Mouse (Mus musculus) liver, embryonic 15.5 days (tissue): ENCODE measurements at regions not wholly inside any gene's neighbourhood (a gene's known extent, or its start where the extent isn't known, plus 50 kb on each side); places are given as distances from the start of the nearest gene placed in this dataset.
"Not testable (repeated sequence)": the region's sequence is repeated elsewhere in the genome, so short reads cannot be mapped to it uniquely, and the experiment has no call there.

Experiments
- ATAC-seq: fragments of 200-750 bp; cut with Nextera tagmentation; 2 replicates; pipeline ENCODE4 v1.8.0; 2017; ENCODE audit warnings: moderate number of reproducible peaks, mild to moderate bottlenecking, moderate library complexity; ENCODE audit not compliant: insufficient read depth
- H3K27ac ChIP-seq: fragments of 300-500 bp; sonication (generic); replicated peaks from 2 replicates; pipeline ENCODE4 v1.5.1; 2015; ENCODE audit warnings: mild to moderate bottlenecking, inconsistent platforms
- H3K27me3 ChIP-seq: fragments of 300-500 bp; sonication (generic); 2 replicates; pipeline ENCODE4 v1.6.1; 2015; ENCODE audit warnings: mild to moderate bottlenecking, inconsistent platforms
- H3K36me3 ChIP-seq: fragments of 300-500 bp; sonication (generic); replicated peaks from 2 replicates; pipeline ENCODE4 v1.6.1; 2015; ENCODE audit warnings: moderate library complexity, mild to moderate bottlenecking, inconsistent platforms
- H3K4me1 ChIP-seq: fragments of 300-500 bp; sonication (generic); replicated peaks from 2 replicates; pipeline ENCODE4 v1.6.1; 2015; ENCODE audit warnings: inconsistent platforms
- H3K4me2 ChIP-seq: fragments of 300-500 bp; sonication (generic); 2 replicates; pipeline ENCODE4 v1.6.1; 2015; ENCODE audit warnings: moderate library complexity, mild to moderate bottlenecking, inconsistent platforms
- H3K4me3 ChIP-seq: fragments of 300-500 bp; sonication (generic); replicated peaks from 2 replicates; pipeline ENCODE4 v1.5.1; 2015; ENCODE audit warnings: mild to moderate bottlenecking, inconsistent platforms
- H3K9ac ChIP-seq: fragments of 300-500 bp; sonication (generic); 2 replicates; pipeline ENCODE4 v1.6.1; 2015; ENCODE audit warnings: moderate library complexity, mild to moderate bottlenecking, inconsistent platforms
- H3K9me3 ChIP-seq: fragments of 300-500 bp; sonication (generic); replicated peaks from 2 replicates; pipeline ENCODE4 v1.6.1; 2016; ENCODE audit warnings: inconsistent platforms
- WGBS: fragments of 180-500 bp; shearing (Covaris S2); methylation state at CpG from one replicate; pipeline ENCODE4 v1.1.7; 2015; ENCODE audit warnings: mixed read lengths; ENCODE audit not compliant: insufficient replicate concordance; 5-methylcytosine and 5-hydroxymethylcytosine counted together

- Histone ChIP-seq H3K4me3 (no peak overlapping the region), H3K4me1 (no peaks in the 10 kb centered on the region), H3K27me3 (no peaks in the 10 kb centered on the region), H3K9me3 (no peaks in the 10 kb centered on the region), H3K4me2 (no peak overlapping the region), H3K27ac (no peak overlapping the region), H3K36me3 (no peaks in the 10 kb centered on the region), H3K9ac (no peak overlapping the region)
- WGBS = 75% methylated on average over 19 of the region's 19 CpGs
- ATAC-seq = no peak
Measured at GRCm38 (mm10) chr13:72302436-72303125, 326.0 kb upstream of the Irx2 start.

- no peak for ATAC-seq
- WGBS = 67% methylated on average over 15 of the region's 15 CpGs
Measured at GRCm38 (mm10) chr13:72303126-72303760, 325.4 kb upstream of the Irx2 start.

GRCm38 (mm10) chr13:72324041-72324690 is 304.5 kb upstream of the Irx2 start:
- H3K4me3 ChIP-seq = no peak overlapping the region
- WGBS = 50% methylated on average over 10 of the region's 10 CpGs
- no peak for ATAC-seq
- H3K27ac ChIP-seq = no peak overlapping the region
- no peaks in the 10 kb centered on the region for H3K27me3 ChIP-seq
- no peak overlapping the region for H3K9ac ChIP-seq
- no peaks in the 10 kb centered on the region for H3K9me3 ChIP-seq
- H3K4me1 ChIP-seq = no peaks in the 10 kb centered on the region
- H3K36me3 ChIP-seq = no peaks in the 10 kb centered on the region
- H3K4me2 ChIP-seq = no peak overlapping the region

More at GRCm38 (mm10) chr13:72303126-72303760, 325.4 kb upstream of the Irx2 start:
- no peaks in the 10 kb centered on the region for H3K9me3 ChIP-seq
- no peaks in the 10 kb centered on the region for H3K27me3 ChIP-seq
- H3K4me2 ChIP-seq = no peak overlapping the region
- H3K4me1 ChIP-seq = no peaks in the 10 kb centered on the region
- no peak overlapping the region for H3K27ac ChIP-seq
- H3K36me3 ChIP-seq = no peaks in the 10 kb centered on the region
- H3K9ac ChIP-seq = no peak overlapping the region
- H3K4me3 ChIP-seq = no peak overlapping the region

GRCm38 (mm10) chr13:72326201-72326600 is 302.4 kb upstream of the Irx2 start:
- not testable (repeated sequence) for ATAC-seq, H3K4me2 ChIP-seq, H3K4me3 ChIP-seq, H3K27me3 ChIP-seq, H3K27ac ChIP-seq, H3K36me3 ChIP-seq, H3K9me3 ChIP-seq, H3K4me1 ChIP-seq, H3K9ac ChIP-seq
- 39% methylated on average over 1 of the region's 1 CpGs for WGBS

GRCm38 (mm10) chr13:72345647-72346133 is 282.9 kb upstream of the Irx2 start:
- Histone ChIP-seq H3K4me2 (no peak overlapping the region), H3K27ac (no peak overlapping the region), H3K27me3 (no peaks in the 10 kb centered on the region), H3K9ac (no peak overlapping the region), H3K9me3 (no peaks in the 10 kb centered on the region), H3K4me3 (no peak overlapping the region), H3K4me1 (no peaks in the 10 kb centered on the region), H3K36me3 (no peaks in the 10 kb centered on the region)
- ATAC-seq = no peak
- WGBS = 8% methylated on average over 6 of the region's 6 CpGs

- Histone ChIP-seq H3K36me3 (no peaks in the 10 kb centered on the region), H3K4me1 (no peaks in the 10 kb centered on the region), H3K27ac (no peak overlapping the region), H3K9ac (no peak overlapping the region), H3K4me2 (no peak overlapping the region), H3K9me3 (no peaks in the 10 kb centered on the region), H3K27me3 (no peaks in the 10 kb centered on the region), H3K4me3 (no peak overlapping the region)
- 23% methylated on average over 21 of the region's 21 CpGs for WGBS
- ATAC-seq = no peak
Measured at GRCm38 (mm10) chr13:72346207-72346943, 282.2 kb upstream of the Irx2 start.

- H3K4me3 ChIP-seq = no peak overlapping the region
Measured at GRCm38 (mm10) chr13:72346944-72347586, 281.6 kb upstream of the Irx2 start.

GRCm38 (mm10) chr13:72352641-72353181 is 275.9 kb upstream of the Irx2 start:
- no peaks in the 10 kb centered on the region for H3K27me3 ChIP-seq
- WGBS = 65% methylated on average over 18 of the region's 18 CpGs
- H3K9ac ChIP-seq = no peak overlapping the region
- H3K36me3 ChIP-seq = no peaks in the 10 kb centered on the region
- no peak overlapping the region for H3K4me2 ChIP-seq
- H3K27ac ChIP-seq = no peak overlapping the region
- H3K4me1 ChIP-seq = no peaks in the 10 kb centered on the region
- no peaks in the 10 kb centered on the region for H3K9me3 ChIP-seq
- no peak overlapping the region for H3K4me3 ChIP-seq
- no peak for ATAC-seq

More at GRCm38 (mm10) chr13:72346944-72347586, 281.6 kb upstream of the Irx2 start:
- no peak for ATAC-seq
- Histone ChIP-seq H3K9ac (no peak overlapping the region), H3K4me1 (no peaks in the 10 kb centered on the region), H3K27ac (no peak overlapping the region), H3K4me2 (no peak overlapping the region), H3K9me3 (no peaks in the 10 kb centered on the region), H3K27me3 (no peaks in the 10 kb centered on the region), H3K36me3 (no peaks in the 10 kb centered on the region)
- WGBS = 63% methylated on average over 14 of the region's 14 CpGs

GRCm38 (mm10) chr13:72355297-72355696 is 273.3 kb upstream of the Irx2 start:
- ATAC-seq = no peak

GRCm38 (mm10) chr13:72355821-72356220 is 272.8 kb upstream of the Irx2 start:
- Histone ChIP-seq H3K27ac (no peak overlapping the region), H3K9me3 (no peaks in the 10 kb centered on the region), H3K4me2 (no peak overlapping the region), H3K36me3 (no peaks in the 10 kb centered on the region), H3K9ac (no peak overlapping the region), H3K4me1 (no peaks in the 10 kb centered on the region), H3K27me3 (no peaks in the 10 kb centered on the region), H3K4me3 (no peak overlapping the region)
- 47% methylated on average over 3 of the region's 3 CpGs for WGBS
- ATAC-seq = no peak

More at GRCm38 (mm10) chr13:72355297-72355696, 273.3 kb upstream of the Irx2 start:
- Histone ChIP-seq H3K9ac (no peak overlapping the region), H3K4me3 (no peak overlapping the region), H3K36me3 (no peaks in the 10 kb centered on the region), H3K4me1 (no peaks in the 10 kb centered on the region), H3K27ac (no peak overlapping the region), H3K4me2 (no peak overlapping the region), H3K27me3 (no peaks in the 10 kb centered on the region), H3K9me3 (no peaks in the 10 kb centered on the region)
- WGBS = 48% methylated on average over 1 of the region's 1 CpGs
